Mouse (Mus musculus): ENCODE data around the gene Golph3l. TPM values are rescaled to one million over a fixed set of nuclear protein-coding genes. Genes with fewer than 3 reads are reported as not detected.

Gene Golph3l
- polyA plus RNA-seq, 1 experiment from 2014 or later: 30.9 TPM

DNA sequence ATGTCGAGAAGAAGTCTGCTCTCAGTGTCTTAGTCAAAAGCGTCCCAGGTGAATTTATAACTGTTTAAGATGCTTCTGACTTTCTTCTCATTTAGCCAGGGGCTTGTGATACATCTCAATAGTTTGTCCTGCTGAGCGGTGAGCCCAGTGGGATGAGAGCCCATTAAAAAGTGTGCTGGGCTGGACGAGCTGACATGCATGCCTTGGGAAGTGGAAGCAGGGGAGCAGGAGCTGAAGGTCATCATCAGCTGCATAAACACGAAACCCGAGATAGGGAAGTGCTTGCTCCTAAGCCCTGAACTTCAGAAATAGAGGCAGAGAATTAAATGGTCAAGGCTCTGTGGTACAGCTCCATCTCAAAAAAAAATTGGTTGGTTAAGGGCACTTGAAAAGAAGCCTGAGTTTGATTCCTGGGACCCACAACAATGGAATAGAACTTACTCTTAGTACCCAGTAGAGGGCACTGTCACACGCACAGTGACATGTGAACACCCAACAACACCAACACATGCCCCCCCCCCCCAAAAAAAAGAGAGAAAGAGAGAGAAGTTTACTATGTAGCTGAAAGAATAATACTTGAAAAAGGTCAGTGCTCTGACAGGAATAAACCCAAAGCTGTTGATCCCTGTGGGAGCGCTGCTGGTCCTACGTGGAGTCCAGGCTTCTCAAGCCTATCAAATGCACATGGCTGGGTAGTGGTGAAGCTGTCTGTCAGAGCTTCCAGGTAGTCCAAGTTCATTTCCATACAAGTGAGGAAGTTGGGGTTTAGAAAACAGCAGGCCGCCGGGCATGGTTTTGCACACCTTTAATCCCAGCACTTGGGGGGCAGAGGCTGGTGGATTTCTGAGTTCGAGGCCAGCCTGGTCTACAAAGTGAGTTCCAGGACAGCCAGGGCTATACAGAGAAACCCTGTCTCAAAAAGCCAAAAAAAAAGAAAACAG is 44.2 kb downstream of the Golph3l start:
- Histone ChIP-seq H3K4me1 (replicated peaks; ENCODE audit: control insufficient read depth, insufficient read depth, low read length) (no peaks in the 10 kb centered on the region), H3K4me2 (replicated peaks) (no peak overlapping the region), H3K9ac (no peak overlapping the region), H3K36me3 (replicated peaks; ENCODE audit: control insufficient read depth, insufficient read depth) (peaks cover 96% of the 10 kb centered on the region), H3K27me3 (ENCODE audit: control insufficient read depth, insufficient read depth, low read length) (no peaks in the 10 kb centered on the region), H3K27ac (no peak overlapping the region), H3K9me3 (ENCODE audit: control insufficient read depth, low read length) (no peaks in the 10 kb centered on the region), H3K4me3 (replicated peaks; ENCODE audit: low read length) (no peak overlapping the region)
- peak; percentile 49 for DNase-seq (ENCODE audit: low spot score)
- no peak for ATAC-seq (ENCODE audit: low FRiP score)
- 80% methylated on average over 12 of the region's 12 CpGs for WGBS

- H3K4me3 ChIP-seq (replicated peaks; ENCODE audit: low read length): no peak overlapping the region
- H3K27me3 ChIP-seq (ENCODE audit: control insufficient read depth, insufficient read depth, low read length): no peaks in the 10 kb centered on the region
- no peak for DNase-seq (ENCODE audit: low spot score)
- ATAC-seq (ENCODE audit: low FRiP score): no peak
- H3K4me2 ChIP-seq (replicated peaks): no peak overlapping the region
- H3K27ac ChIP-seq: no peak overlapping the region
- H3K36me3 ChIP-seq (replicated peaks; ENCODE audit: control insufficient read depth, insufficient read depth): peaks cover 78% of the 10 kb centered on the region
- no peaks in the 10 kb centered on the region for H3K4me1 ChIP-seq (replicated peaks; ENCODE audit: control insufficient read depth, insufficient read depth, low read length)
- no peaks in the 10 kb centered on the region for H3K9me3 ChIP-seq (ENCODE audit: control insufficient read depth, low read length)
- WGBS: 81% methylated on average over 4 of the region's 4 CpGs
- H3K9ac ChIP-seq: no peak overlapping the region
Measured at GRCm38 (mm10) chr3:95635636-95636035, 46.9 kb downstream of the Golph3l start.

- Histone ChIP-seq H3K27ac (no peak overlapping the region), H3K9me3 (ENCODE audit: control insufficient read depth, low read length) (no peaks in the 10 kb centered on the region), H3K36me3 (replicated peaks; ENCODE audit: control insufficient read depth, insufficient read depth) (peaks cover 74% of the 10 kb centered on the region), H3K9ac (no peak overlapping the region), H3K27me3 (ENCODE audit: control insufficient read depth, insufficient read depth, low read length) (no peaks in the 10 kb centered on the region), H3K4me2 (replicated peaks) (no peak overlapping the region), H3K4me3 (replicated peaks; ENCODE audit: low read length) (no peak overlapping the region), H3K4me1 (replicated peaks; ENCODE audit: control insufficient read depth, insufficient read depth, low read length) (no peaks in the 10 kb centered on the region)
- DNase-seq (ENCODE audit: low spot score): no peak
- 86% methylated on average over 4 of the region's 4 CpGs for WGBS
- ATAC-seq (ENCODE audit: low FRiP score): no peak
Measured at GRCm38 (mm10) chr3:95636072-95636471, 47.3 kb downstream of the Golph3l start.

DNA sequence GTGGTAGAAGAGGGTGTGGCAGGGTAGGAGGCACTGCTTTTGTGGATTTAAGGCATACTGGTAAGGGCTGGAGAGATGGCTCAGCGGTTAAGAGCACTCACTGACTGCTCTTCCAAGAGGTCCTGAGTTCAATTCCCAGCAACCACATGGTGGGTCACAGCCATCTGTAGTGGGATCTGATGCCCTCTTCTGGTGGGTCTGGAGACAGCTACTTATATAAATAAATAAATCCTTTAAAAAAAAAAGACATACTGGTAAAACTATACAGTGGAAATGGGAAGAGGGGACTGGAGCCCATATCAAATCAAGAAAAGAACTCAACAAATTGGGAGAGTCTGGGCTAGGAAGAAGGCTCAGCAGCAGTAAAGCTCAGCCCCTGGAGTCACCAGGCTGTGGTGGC is 51.0 kb downstream of the Golph3l start:
- Histone ChIP-seq H3K4me1 (replicated peaks; ENCODE audit: control insufficient read depth, insufficient read depth, low read length) (no peaks in the 10 kb centered on the region), H3K27ac (no peak overlapping the region), H3K4me2 (replicated peaks) (no peak overlapping the region), H3K4me3 (replicated peaks; ENCODE audit: low read length) (no peak overlapping the region), H3K27me3 (ENCODE audit: control insufficient read depth, insufficient read depth, low read length) (no peaks in the 10 kb centered on the region), H3K36me3 (replicated peaks; ENCODE audit: control insufficient read depth, insufficient read depth) (peaks cover 38% of the 10 kb centered on the region), H3K9me3 (ENCODE audit: control insufficient read depth, low read length) (no peaks in the 10 kb centered on the region), H3K9ac (no peak overlapping the region)
- ATAC-seq (ENCODE audit: low FRiP score) (no peak), DNase-seq (ENCODE audit: low spot score) (no peak)
- WGBS: 77% methylated on average over 1 of the region's 1 CpGs

DNA sequence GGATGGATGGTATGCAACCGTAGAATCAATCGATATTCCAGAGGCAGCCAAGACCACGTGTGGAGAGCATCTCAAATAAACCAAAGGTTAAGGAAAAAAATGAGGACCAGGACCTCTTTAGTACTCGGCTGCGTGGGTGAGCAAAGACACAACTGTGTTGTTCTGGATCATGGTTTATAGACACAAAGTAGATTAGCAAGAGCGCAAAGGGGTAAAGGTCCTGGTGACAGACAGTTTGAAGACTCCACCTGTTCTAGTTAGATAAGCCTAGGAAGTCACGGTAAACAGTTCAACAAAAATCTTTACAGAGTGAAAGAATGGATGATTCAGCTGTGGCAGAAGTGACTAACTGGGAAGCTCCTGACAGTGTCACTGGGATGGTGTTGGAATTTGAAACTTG is 54.4 kb downstream of the Golph3l start:
- H3K27ac ChIP-seq: no peak overlapping the region
- WGBS: 91% methylated on average over 7 of the region's 7 CpGs

GRCm38 (mm10) chr3:95645313-95646235 is 56.8 kb downstream of the Golph3l start:
- H3K4me3 ChIP-seq (replicated peaks; ENCODE audit: low read length): no peak overlapping the region
- no peak overlapping the region for H3K9ac ChIP-seq
- H3K27me3 ChIP-seq (ENCODE audit: control insufficient read depth, insufficient read depth, low read length): no peaks in the 10 kb centered on the region
- H3K27ac ChIP-seq: no peak overlapping the region
- H3K36me3 ChIP-seq (replicated peaks; ENCODE audit: control insufficient read depth, insufficient read depth): no peaks in the 10 kb centered on the region
- ATAC-seq (ENCODE audit: low FRiP score): no peak
- H3K4me1 ChIP-seq (replicated peaks; ENCODE audit: control insufficient read depth, insufficient read depth, low read length): no peaks in the 10 kb centered on the region
- no peaks in the 10 kb centered on the region for H3K9me3 ChIP-seq (ENCODE audit: control insufficient read depth, low read length)
- 77% methylated on average over 10 of the region's 10 CpGs for WGBS
- no peak for DNase-seq (ENCODE audit: low spot score)
- no peak overlapping the region for H3K4me2 ChIP-seq (replicated peaks)

More for the DNA sequence above, 54.4 kb downstream of the Golph3l start:
- H3K4me1 ChIP-seq (replicated peaks; ENCODE audit: control insufficient read depth, insufficient read depth, low read length): no peaks in the 10 kb centered on the region
- no peaks in the 10 kb centered on the region for H3K9me3 ChIP-seq (ENCODE audit: control insufficient read depth, low read length)
- H3K4me2 ChIP-seq (replicated peaks): no peak overlapping the region
- no peak overlapping the region for H3K4me3 ChIP-seq (replicated peaks; ENCODE audit: low read length)
- H3K36me3 ChIP-seq (replicated peaks; ENCODE audit: control insufficient read depth, insufficient read depth): peaks cover 8% of the 10 kb centered on the region; the same call in 1 of the 2 replicates
- no peaks in the 10 kb centered on the region for H3K27me3 ChIP-seq (ENCODE audit: control insufficient read depth, insufficient read depth, low read length)
- ATAC-seq (ENCODE audit: low FRiP score) (no peak), DNase-seq (ENCODE audit: low spot score) (no peak)
- H3K9ac ChIP-seq: no peak overlapping the region

- ATAC-seq (ENCODE audit: low FRiP score) (no peak), DNase-seq (ENCODE audit: low spot score) (no peak)
- no peaks in the 10 kb centered on the region for H3K9me3 ChIP-seq (ENCODE audit: control insufficient read depth, low read length)
- no peak overlapping the region for H3K4me3 ChIP-seq (replicated peaks; ENCODE audit: low read length)
- WGBS: 94% methylated on average over 5 of the region's 5 CpGs
- no peak overlapping the region for H3K27ac ChIP-seq
- H3K36me3 ChIP-seq (replicated peaks; ENCODE audit: control insufficient read depth, insufficient read depth): no peaks in the 10 kb centered on the region
- no peaks in the 10 kb centered on the region for H3K27me3 ChIP-seq (ENCODE audit: control insufficient read depth, insufficient read depth, low read length)
- no peaks in the 10 kb centered on the region for H3K4me1 ChIP-seq (replicated peaks; ENCODE audit: control insufficient read depth, insufficient read depth, low read length)
- no peak overlapping the region for H3K9ac ChIP-seq
- no peak overlapping the region for H3K4me2 ChIP-seq (replicated peaks)
Measured at GRCm38 (mm10) chr3:95648016-95648415, 59.3 kb downstream of the Golph3l start.

DNA sequence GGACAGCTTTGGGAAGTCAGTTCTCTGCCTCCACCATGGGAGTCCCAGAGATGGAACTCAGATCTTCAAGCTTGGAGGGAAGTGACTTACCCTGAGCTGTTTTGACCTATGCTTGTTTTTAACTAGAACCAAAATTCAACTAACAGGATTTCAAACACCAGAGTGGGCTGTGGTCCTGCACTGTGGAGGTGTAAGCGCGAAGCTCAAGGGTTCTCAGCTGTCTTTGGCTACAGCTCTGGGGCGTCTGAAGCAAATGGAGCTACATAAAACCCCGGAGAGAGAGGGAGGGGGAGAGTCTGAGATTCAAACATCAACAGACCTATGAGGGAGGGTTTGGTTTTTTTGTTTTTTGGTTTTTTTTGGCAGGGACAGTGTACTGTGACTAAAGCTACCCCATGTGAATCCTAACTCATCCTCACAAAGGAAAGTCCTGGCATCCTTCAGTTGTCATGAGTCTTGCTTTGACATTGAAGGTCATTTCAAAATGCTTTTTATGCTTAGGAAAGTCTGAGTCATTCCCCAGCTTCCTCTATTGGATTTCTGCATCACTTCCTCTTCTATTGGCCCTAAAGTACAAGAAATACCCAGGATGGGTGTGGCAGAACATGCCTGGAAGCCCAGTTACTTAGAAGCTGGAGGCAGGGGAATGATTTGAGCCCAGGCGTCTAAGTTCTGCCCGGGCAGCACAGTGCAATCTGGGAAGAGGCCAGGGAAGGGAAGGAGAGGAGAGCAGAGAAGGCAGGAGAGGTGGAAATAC is 61.7 kb downstream of the Golph3l start:
- H3K4me3 ChIP-seq (replicated peaks; ENCODE audit: low read length): no peak overlapping the region
- H3K4me2 ChIP-seq (replicated peaks): no peak overlapping the region
- H3K9ac ChIP-seq: no peak overlapping the region
- H3K27ac ChIP-seq: 0 out of 2 replicates have a peak overlapping the region, but pooled peaks have one; percentile 47
- H3K4me1 ChIP-seq (replicated peaks; ENCODE audit: control insufficient read depth, insufficient read depth, low read length): 0 out of 2 replicates have a peak, but pooled peaks cover 5% of the 10 kb centered on the region
- no peaks in the 10 kb centered on the region for H3K27me3 ChIP-seq (ENCODE audit: control insufficient read depth, insufficient read depth, low read length)
- DNase-seq (ENCODE audit: low spot score) (no peak), ATAC-seq (ENCODE audit: low FRiP score) (no peak)
- 87% methylated on average over 6 of the region's 6 CpGs for WGBS
- H3K9me3 ChIP-seq (ENCODE audit: control insufficient read depth, low read length): no peaks in the 10 kb centered on the region
- no peaks in the 10 kb centered on the region for H3K36me3 ChIP-seq (replicated peaks; ENCODE audit: control insufficient read depth, insufficient read depth)
